Mouse (Mus musculus) G1E-ER4 (cell line): ENCODE results near the gene Fanci. TPM values are rescaled to one million over a fixed set of nuclear protein-coding genes. Genes with fewer than 3 reads are reported as not detected.

ENCODE experiments used
- GATA1 ChIP-seq: IDR thresholded peaks from one replicate; pipeline ENCODE4 v1.8.0; 2012; ENCODE audit warnings: low read length, inconsistent platforms
- polyA plus RNA-seq: library from polyadenylated mRNA; stranded (reverse); fragments of >175 nt; gene quantifications from 2 replicates; pipeline ENCODE4 v1.2.3, GENCODE M21; 2012

Fanci gene
- polyA plus RNA-seq, 1 experiment: 0.43 TPM

DNA sequence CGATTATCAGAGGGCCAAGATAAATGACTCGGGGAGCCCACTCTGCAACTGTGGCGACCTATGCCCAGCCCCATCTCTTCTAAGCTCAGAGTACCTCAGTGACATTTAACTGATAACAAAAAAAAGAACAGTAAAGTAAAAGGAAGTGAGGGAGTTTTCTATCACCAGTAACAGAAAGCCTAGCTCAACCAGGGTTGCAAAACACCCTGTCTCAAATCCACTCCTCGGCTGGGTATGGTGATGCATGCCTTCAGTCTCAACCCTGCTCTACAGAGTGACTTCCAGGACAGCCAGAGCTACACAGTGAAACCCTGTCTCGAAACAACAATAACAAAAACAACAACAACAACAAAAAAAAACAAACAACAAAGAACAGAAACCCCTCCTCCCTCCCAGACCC is 78.0 kb downstream of the Fanci start:
- no peak for TF ChIP-seq GATA1

- no peak for TF ChIP-seq GATA1
Measured at GRCm38 (mm10) chr7:79470718-79471117, 79.0 kb downstream of the Fanci start.

- TF ChIP-seq GATA1: no peak
Measured at GRCm38 (mm10) chr7:79471436-79471835, 79.7 kb downstream of the Fanci start.

- TF ChIP-seq GATA1: no peak
Measured at GRCm38 (mm10) chr7:79472792-79473191, 81.1 kb downstream of the Fanci start.

- TF ChIP-seq GATA1: no peak
Measured at GRCm38 (mm10) chr7:79473496-79474194, 81.9 kb downstream of the Fanci start.

GRCm38 (mm10) chr7:79474831-79475399 is 83.2 kb downstream of the Fanci start:
- no peak for TF ChIP-seq GATA1

DNA sequence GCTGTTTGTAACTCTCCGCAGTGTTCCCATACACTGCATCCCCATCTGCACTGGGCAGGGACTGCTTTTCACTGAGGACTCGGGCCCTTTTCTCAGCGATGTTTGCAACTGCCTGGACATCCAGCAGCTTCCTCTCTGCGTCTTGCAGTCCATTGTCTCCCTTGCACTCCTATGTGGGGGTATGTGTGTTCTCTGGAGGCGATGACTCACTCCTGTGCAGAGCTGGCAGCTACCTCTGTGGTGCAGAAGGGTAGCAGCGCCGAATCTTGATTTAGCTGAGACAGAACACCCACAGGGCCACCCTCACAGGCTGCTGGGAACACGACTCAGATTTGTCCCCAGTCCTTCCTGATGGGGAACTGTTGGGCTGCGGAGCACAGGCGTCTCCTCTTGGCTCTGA is 94.8 kb downstream of the Fanci start:
- TF ChIP-seq GATA1: no peak

DNA sequence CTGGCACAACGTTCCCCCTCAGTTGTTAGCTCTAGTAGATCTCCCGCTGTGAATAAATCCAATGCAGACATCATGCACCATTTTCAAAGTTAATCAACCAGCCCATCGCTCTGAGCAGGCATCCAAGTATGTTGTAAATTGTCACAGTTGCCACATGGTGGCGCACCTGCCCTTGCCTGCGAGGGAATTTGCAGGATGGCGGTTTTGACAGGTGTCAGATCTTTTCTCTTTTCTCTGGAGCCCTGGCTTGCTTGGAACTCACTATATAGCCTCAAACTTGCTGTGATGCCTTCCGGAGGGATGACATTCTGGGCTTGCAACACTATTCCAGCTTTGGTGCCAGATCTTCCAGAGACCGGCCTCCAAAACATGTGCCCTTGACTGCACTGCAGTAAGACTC is 102.2 kb downstream of the Fanci start:
- TF ChIP-seq GATA1: no peak

- no peak for TF ChIP-seq GATA1
Measured at GRCm38 (mm10) chr7:79495988-79496815, 104.5 kb downstream of the Fanci start.

GRCm38 (mm10) chr7:79496816-79497328 is 105.1 kb downstream of the Fanci start:
- TF ChIP-seq GATA1: no peak

GRCm38 (mm10) chr7:79497701-79498115 is 106.0 kb downstream of the Fanci start:
- no peak for TF ChIP-seq GATA1

DNA sequence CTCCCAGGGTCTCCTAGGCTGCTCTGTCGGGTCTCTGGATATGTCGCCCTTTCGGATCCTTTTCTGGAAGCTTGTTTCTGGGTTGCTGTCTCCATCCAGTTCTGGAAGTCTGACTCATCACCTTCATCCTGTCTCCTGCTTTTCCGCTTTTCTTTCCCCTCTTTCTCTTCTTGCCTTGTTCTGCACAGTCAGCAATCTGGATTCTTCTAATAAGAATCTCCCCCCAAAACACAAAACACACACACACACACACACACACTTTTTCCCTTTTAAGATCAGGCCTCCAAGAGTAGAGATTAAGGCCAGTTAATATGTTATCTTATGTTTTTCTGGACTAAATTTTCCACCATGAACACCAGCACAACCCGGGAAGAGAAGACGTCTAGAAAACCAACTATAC is 106.6 kb downstream of the Fanci start:
- no peak for TF ChIP-seq GATA1

- TF ChIP-seq GATA1: no peak
Measured at GRCm38 (mm10) chr7:79498965-79499595, 107.4 kb downstream of the Fanci start.

Other genes with a start within 250 kb of the Fanci start
- 4.7 and 6.9 TPM in 2 replicates for gene Mfge8, start 242.9 kb upstream of the Fanci start, polyA plus RNA-seq
- gene Abhd2, start 118.7 kb upstream of the Fanci start, polyA plus RNA-seq: 9.7 and 14.8 TPM in 2 replicates
- 0.05 TPM in 1 of 2 replicates, not detected in the other for gene Rlbp1, start 4.9 kb upstream of the Fanci start, polyA plus RNA-seq
- 153 and 196 TPM in 2 replicates for gene Polg, start 74.4 kb downstream of the Fanci start, polyA plus RNA-seq
- gene Rhcg, start 225.7 kb downstream of the Fanci start, polyA plus RNA-seq: not detected in 2 replicates